ENCODE assay signal across 15 mouse cellular contexts in genomic region chr19:26723899-26724298, GRCm38 (mm10).
"Had no signal": no experiment of that assay in that cellular context is flagged by ENCODE, and none has a peak within 500 bp of the region (broad histone marks: within the 10 kb centered on the region; RNA-seq: fewer than 3 reads in every experiment).

No protein-coding gene starts in this region.

- ATAC-seq: intestine, embryonic 16.5 days; liver, embryonic 12.5 days had no signal

- DNase-seq: gastrocnemius, postnatal 14 days; gastrocnemius, postnatal 36 days; heart, adult 18-20 months; heart, postnatal 14 days; heart, postnatal 36 days; kidney, adult 11 months; kidney, adult 2 months; kidney, adult 9 months; kidney, postnatal 14 days; kidney, postnatal 36 days; layer of hippocampus, adult 9-11 months; layer of hippocampus, postnatal 36 days; left cerebral cortex, postnatal 4 days had no signal
